Mouse (Mus musculus) regulatory T cell (primary cell): ENCODE data around the gene D930048N14Rik.

Experiments
- in situ Hi-C: fragments of 300-600 bp; cut with MboI, MseI; formaldehyde crosslinking; loops from one replicate; pipeline ENCODE4 v1.15.1; 2025; ENCODE audit warnings: high pct_unique_total_duplicates

Gene D930048N14Rik

GRCm38 (mm10) chr11:51694984-51695383, 44.2 kb downstream of the D930048N14Rik start:
- in situ Hi-C loops, result no loop called here

- in situ Hi-C loops, result no loop called here
Observed at GRCm38 (mm10) chr11:51702831-51703230, 52.1 kb downstream of the D930048N14Rik start.

- in situ Hi-C loops, result no loop called here
Observed at GRCm38 (mm10) chr11:51703379-51703998, 52.7 kb downstream of the D930048N14Rik start.

- in situ Hi-C loops, result no loop called here
Observed at GRCm38 (mm10) chr11:51706451-51706850, 55.7 kb downstream of the D930048N14Rik start.

- in situ Hi-C loops, result no loop called here
Observed at GRCm38 (mm10) chr11:51707080-51707479, 56.3 kb downstream of the D930048N14Rik start.
